Mouse (Mus musculus) MEL (cell line): ENCODE measurements around the gene Krtap28-13. TPM values are rescaled to one million over a fixed set of nuclear protein-coding genes. Genes with fewer than 3 reads are reported as not detected.

Source experiments
- DNase-seq: peaks from one replicate; pipeline ENCODE4 v3.0.0; 2011; ENCODE audit warnings: low read depth, low spot score
- H3K27ac ChIP-seq: 2 replicates; pipeline ENCODE4 v1.5.1; 2012; ENCODE audit warnings: low read depth, mild to moderate bottlenecking, control low read depth, low read length, moderate library complexity; ENCODE audit not compliant: control insufficient read depth
- H3K27me3 ChIP-seq, 2 experiments: fragments of 150-350 bp in 1 of 2; sonication (generic) in 1 of 2; 2 replicates each; pipeline ENCODE4 v1.6.1; 2012; ENCODE audit warnings: low read length in 2 of 2, mild to moderate bottlenecking in 2 of 2, improper control_type of control experiment in 1 of 2, moderate library complexity in 1 of 2; ENCODE audit not compliant: insufficient read depth in 2 of 2, control insufficient read depth in 1 of 2
- H3K36me3 ChIP-seq, 2 experiments: 2 replicates each; pipeline ENCODE4 v1.6.1; 2012 to 2014; ENCODE audit warnings: low read length in 2 of 2, improper control_type of control experiment in 1 of 2, inconsistent platforms in 1 of 2, mild to moderate bottlenecking in 1 of 2; ENCODE audit not compliant: insufficient read depth in 2 of 2, control insufficient read depth in 1 of 2
- H3K4me1 ChIP-seq, 2 experiments: fragments of 150-350 bp in 1 of 2; sonication (generic) in 1 of 2; 2 replicates each; pipeline ENCODE4 v1.6.1; 2012; ENCODE audit warnings: low read length in 2 of 2, improper control_type of control experiment in 1 of 2, mild to moderate bottlenecking in 1 of 2; ENCODE audit not compliant: insufficient read depth in 2 of 2, control insufficient read depth in 1 of 2
- H3K4me3 ChIP-seq, 2 experiments: fragments of 150-350 bp in 1 of 2; sonication (generic) in 1 of 2; 2 replicates each; pipeline ENCODE4 v1.5.1; 2012; ENCODE audit warnings: low read depth in 2 of 2, low read length in 2 of 2, mild to moderate bottlenecking in 2 of 2, moderate library complexity in 2 of 2, control low read depth in 1 of 2, improper control_type of control experiment in 1 of 2; ENCODE audit not compliant: control insufficient read depth in 1 of 2, insufficient read depth in 1 of 2
- H3K79me2 ChIP-seq: 2 replicates; pipeline ENCODE4 v1.6.1; 2012; ENCODE audit warnings: mild to moderate bottlenecking, low read length, moderate library complexity; ENCODE audit not compliant: control insufficient read depth, poor library complexity, insufficient read depth
- H3K9ac ChIP-seq: 2 replicates; pipeline ENCODE4 v1.6.1; 2012; ENCODE audit warnings: low read depth, mild to moderate bottlenecking, control low read depth, low read length, moderate library complexity; ENCODE audit not compliant: control insufficient read depth, poor library complexity, severe bottlenecking
- H3K9me3 ChIP-seq: fragments of 150-350 bp; sonication (generic); replicated peaks from 2 replicates; pipeline ENCODE4 v1.6.1; 2012; ENCODE audit warnings: mild to moderate bottlenecking, low read length, improper control_type of control experiment, moderate library complexity; ENCODE audit not compliant: insufficient read depth
- BHLHE40 ChIP-seq: IDR thresholded peaks from 2 replicates; pipeline ENCODE4 v1.6.1; 2012; ENCODE audit warnings: low read depth, mild to moderate bottlenecking, inconsistent platforms, low read length, improper control_type of control experiment, borderline replicate concordance
- CHD1 ChIP-seq: IDR thresholded peaks from 2 replicates; pipeline ENCODE4 v1.6.1; 2012; ENCODE audit warnings: low read depth, mild to moderate bottlenecking, inconsistent platforms, low read length, improper control_type of control experiment
- CHD2 ChIP-seq: IDR thresholded peaks from 2 replicates; pipeline ENCODE4 v1.6.1; 2011; ENCODE audit warnings: low read length, improper control_type of control experiment
- E2F4 ChIP-seq: IDR thresholded peaks from 2 replicates; pipeline ENCODE4 v1.6.1; 2011; ENCODE audit warnings: low read depth, low read length, improper control_type of control experiment, borderline replicate concordance
- GATA1 ChIP-seq: IDR thresholded peaks from 2 replicates; pipeline ENCODE4 v1.6.1; 2011; ENCODE audit warnings: low read depth, low read length, improper control_type of control experiment
- JUND ChIP-seq: IDR thresholded peaks from 2 replicates; pipeline ENCODE4 v1.6.1; 2011; ENCODE audit warnings: low read depth, mild to moderate bottlenecking, improper control_type of control experiment, low read length
- MAX ChIP-seq: IDR thresholded peaks from 2 replicates; pipeline ENCODE4 v1.6.1; 2011; ENCODE audit warnings: low read length, improper control_type of control experiment
- MXI1 ChIP-seq: IDR thresholded peaks from 2 replicates; pipeline ENCODE4 v1.6.1; 2011; ENCODE audit warnings: mild to moderate bottlenecking, low read depth, low read length, improper control_type of control experiment
- MYB ChIP-seq: IDR thresholded peaks from 2 replicates; pipeline ENCODE4 v1.6.1; 2011; ENCODE audit warnings: mild to moderate bottlenecking, low read depth, low read length, improper control_type of control experiment
- MYC ChIP-seq: IDR thresholded peaks from 2 replicates; pipeline ENCODE4 v1.6.1; 2011; ENCODE audit warnings: low read depth, mild to moderate bottlenecking, low read length, improper control_type of control experiment, moderate library complexity
- NELFE ChIP-seq: IDR thresholded peaks from 2 replicates; pipeline ENCODE4 v1.6.1; 2011; ENCODE audit warnings: low read depth, low read length, improper control_type of control experiment
- NRF1 ChIP-seq: IDR thresholded peaks from 2 replicates; pipeline ENCODE4 v1.6.1; 2014; ENCODE audit warnings: low read depth, mild to moderate bottlenecking, inconsistent platforms, low read length, improper control_type of control experiment, moderate library complexity; ENCODE audit not compliant: poor library complexity, insufficient read depth, severe bottlenecking
- POLR2A ChIP-seq, 2 experiments: IDR thresholded peaks; 2 replicates each; pipeline ENCODE4 v1.6.1; 2011 to 2012; ENCODE audit warnings: low read length in 2 of 2, mild to moderate bottlenecking in 2 of 2, control low read depth in 1 of 2, improper control_type of control experiment in 1 of 2, low read depth in 1 of 2, moderate library complexity in 1 of 2; ENCODE audit not compliant: control insufficient read depth in 1 of 2, insufficient read depth in 1 of 2, poor library complexity in 1 of 2
- POLR2AphosphoS2 ChIP-seq: IDR thresholded peaks from 2 replicates; pipeline ENCODE4 v1.6.1; 2011; ENCODE audit warnings: low read length, improper control_type of control experiment
- POLR2AphosphoS5 ChIP-seq: IDR thresholded peaks from 2 replicates; pipeline ENCODE4 v1.6.1; 2012; ENCODE audit warnings: low read depth, borderline replicate concordance, mild to moderate bottlenecking, inconsistent platforms, low read length, moderate library complexity, mixed read lengths
- RCOR1 ChIP-seq: IDR thresholded peaks from 2 replicates; pipeline ENCODE4 v1.6.1; 2012; ENCODE audit warnings: low read depth, mild to moderate bottlenecking, inconsistent platforms, low read length, improper control_type of control experiment
- SIN3A ChIP-seq: IDR thresholded peaks from 2 replicates; pipeline ENCODE4 v1.6.1; 2012; ENCODE audit warnings: low read length, improper control_type of control experiment, inconsistent platforms
- SMC3 ChIP-seq: IDR thresholded peaks from 2 replicates; pipeline ENCODE4 v1.6.1; 2011; ENCODE audit warnings: low read depth, low read length, improper control_type of control experiment
- TAL1 ChIP-seq: IDR thresholded peaks from 2 replicates; pipeline ENCODE4 v1.6.1; 2012; ENCODE audit warnings: mild to moderate bottlenecking, inconsistent platforms, low read length, moderate library complexity, mixed read lengths
- TBP ChIP-seq: IDR thresholded peaks from 2 replicates; pipeline ENCODE4 v1.8.0; 2011; ENCODE audit warnings: low read depth, low read length, improper control_type of control experiment
- TCF12 ChIP-seq: IDR thresholded peaks from 2 replicates; pipeline ENCODE4 v1.6.1; 2014; ENCODE audit warnings: low read depth, mild to moderate bottlenecking, inconsistent platforms, low read length, improper control_type of control experiment, moderate library complexity
- UBTF ChIP-seq: IDR thresholded peaks from 2 replicates; pipeline ENCODE4 v1.6.1; 2012; ENCODE audit warnings: low read depth, mild to moderate bottlenecking, inconsistent platforms, low read length, improper control_type of control experiment, moderate library complexity, borderline replicate concordance; ENCODE audit not compliant: insufficient read depth
- USF1 ChIP-seq: IDR thresholded peaks from 2 replicates; pipeline ENCODE4 v1.6.1; 2014; ENCODE audit warnings: low read depth, mild to moderate bottlenecking, inconsistent platforms, low read length, improper control_type of control experiment, moderate library complexity
- USF2 ChIP-seq, 2 experiments: IDR thresholded peaks; 2 replicates each; pipeline ENCODE4 v1.6.1; 2011 to 2012; ENCODE audit warnings: improper control_type of control experiment in 2 of 2, low read length in 2 of 2, borderline replicate concordance in 1 of 2, inconsistent platforms in 1 of 2, low read depth in 1 of 2, mild to moderate bottlenecking in 1 of 2; ENCODE audit not compliant: insufficient read depth in 1 of 2
- ZC3H11A ChIP-seq: IDR thresholded peaks from 2 replicates; pipeline ENCODE4 v1.6.1; 2012; ENCODE audit warnings: low read depth, mild to moderate bottlenecking, inconsistent platforms, low read length, improper control_type of control experiment
- ZMIZ1 ChIP-seq: IDR thresholded peaks from 2 replicates; pipeline ENCODE4 v1.6.1; 2012; ENCODE audit warnings: low read depth, mild to moderate bottlenecking, inconsistent platforms, low read length, improper control_type of control experiment, moderate library complexity
- polyA plus RNA-seq, 2 experiments: library from polyadenylated mRNA; stranded (reverse) in 1 of 2; unstranded in 1 of 2; fragments of >175 nt in 1 of 2; fragments of >200 nt in 1 of 2; gene quantifications; 2 replicates each; pipeline versions ENCODE4 v1.2.1 to v1.2.4; 2012; ENCODE audit warnings: low replicate concordance in 2 of 2, low read depth in 1 of 2; ENCODE audit not compliant: insufficient read length in 2 of 2, insufficient read depth in 1 of 2, missing spikeins in 1 of 2
- total RNA-seq: library from RNA; depleted of rRNA; stranded (reverse); fragments of 300-350 nt; gene quantifications from 2 replicates; pipeline ENCODE4 v1.2.3, GENCODE M21; 2012

The Krtap28-13 gene
- total and polyA plus RNA-seq, 3 experiments, result not detected

DNA sequence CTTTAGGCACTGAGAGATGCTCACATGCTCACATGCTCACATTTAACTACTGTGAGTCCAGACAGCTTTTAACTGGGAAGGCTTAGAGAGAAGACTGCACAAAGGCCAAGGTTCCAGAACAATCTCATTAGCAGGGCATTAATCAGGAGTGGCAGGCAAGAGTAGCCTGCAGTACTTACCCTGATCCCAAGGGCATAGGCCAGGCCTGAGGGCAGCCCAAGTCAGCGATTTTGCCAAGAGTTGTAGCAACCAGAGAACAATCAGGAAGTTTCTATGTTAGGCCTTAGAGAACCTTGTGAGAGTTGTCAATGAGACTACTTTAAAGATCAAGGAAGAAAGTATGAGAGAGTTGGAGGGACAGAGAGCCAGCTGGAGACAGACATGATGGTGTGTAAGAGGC, 2.2 kb upstream of the Krtap28-13 start:
- no peaks in the 10 kb centered on the region for H3K36me3 ChIP-seq
- no peak for DNase-seq
- H3K9ac ChIP-seq, result no peak overlapping the region
- H3K4me1 ChIP-seq, result no peaks in the 10 kb centered on the region
- no peaks in the 10 kb centered on the region for H3K79me2 ChIP-seq
- TF ChIP-seq NELFE, result no peak
- no peak for TF ChIP-seq MYC
- no peak for TF ChIP-seq UBTF
- TF ChIP-seq ZC3H11A, result no peak
- no peak for TF ChIP-seq SMC3
- TF ChIP-seq CHD2, result no peak
- no peak for TF ChIP-seq SIN3A
- no peak for TF ChIP-seq NRF1
- no peak for TF ChIP-seq TAL1
- TF ChIP-seq BHLHE40, result no peak
- TF ChIP-seq TBP, result no peak
- no peak for TF ChIP-seq MYB
- TF ChIP-seq JUND, result no peak
- no peak for TF ChIP-seq USF1
- no peak for TF ChIP-seq MXI1
- H3K27ac ChIP-seq, result no peak overlapping the region
- H3K27me3 ChIP-seq, result no peaks in the 10 kb centered on the region
- no peak overlapping the region for H3K4me3 ChIP-seq
- no peaks in the 10 kb centered on the region for H3K9me3 ChIP-seq

DNA sequence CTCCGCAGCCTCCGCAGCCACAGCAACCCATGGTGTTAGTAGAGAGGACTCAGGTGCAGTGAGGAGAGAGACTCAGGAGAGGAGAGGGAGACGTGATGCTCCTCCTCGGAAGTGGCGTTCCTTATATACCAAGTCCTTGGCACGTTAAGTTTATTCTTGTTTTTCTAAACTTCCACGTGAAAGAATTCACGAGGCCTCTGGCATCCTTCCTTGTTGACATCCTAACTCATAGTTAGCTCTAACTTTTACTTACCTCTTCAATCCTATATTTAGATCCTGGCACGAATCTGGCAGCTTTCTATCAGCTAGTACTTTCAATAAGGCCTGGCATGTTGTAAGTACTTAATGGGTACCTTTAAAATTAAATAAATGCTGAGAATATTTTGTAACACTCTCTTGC, 1.5 kb upstream of the Krtap28-13 start, which contains the start of gene A030005K14Rik:
A030005K14Rik (minus strand) TSS at position 101 of the 400 bp plus-strand sequence.
- H3K9me3 ChIP-seq, result no peaks in the 10 kb centered on the region
- no peak within 1 kb of the TSS for H3K9ac ChIP-seq
- no peaks in the 10 kb centered on the region for H3K27me3 ChIP-seq
- H3K79me2 ChIP-seq, result no peaks in the 10 kb centered on the region
- DNase-seq, result no peak
- H3K4me1 ChIP-seq, result no peaks in the 10 kb centered on the region
- H3K27ac ChIP-seq, result no peak within 1 kb of the TSS
- TF ChIP-seq TCF12 (no peak), MAX (no peak), POLR2AphosphoS5 (no peak), CHD1 (no peak), E2F4 (no peak), POLR2A (IDR thresholded peaks at IDR 0.05; ENCODE audit: control insufficient read depth in 1 of 2, insufficient read depth in 1 of 2, low read depth in 1 of 2, low read length in 2 of 2, poor library complexity in 1 of 2) (no peak), NRF1 (no peak), TBP (no peak), POLR2AphosphoS2 (no peak), USF1 (no peak), ZC3H11A (no peak), NELFE (no peak), GATA1 (no peak), MYC (no peak), USF2 (IDR thresholded peaks at IDR 0.05; ENCODE audit: borderline replicate concordance in 1 of 2, insufficient read depth in 1 of 2, low read depth in 1 of 2, low read length in 2 of 2) (no peak), MXI1 (no peak), ZMIZ1 (no peak), RCOR1 (no peak)
- no peaks in the 10 kb centered on the region for H3K36me3 ChIP-seq
- no peak within 1 kb of the TSS for H3K4me3 ChIP-seq
